Mouse (Mus musculus) neural tube, embryonic 14.5 days (tissue): ENCODE results near the gene Atp2c2. TPM values are rescaled to one million over a fixed set of nuclear protein-coding genes. Genes with fewer than 3 reads are reported as not detected.

Experiments used
- ATAC-seq: fragments of 200-750 bp; cut with Nextera tagmentation; 2 replicates; pipeline ENCODE4 v1.8.0; 2017; ENCODE audit warnings: low read depth, mild to moderate bottlenecking, moderate TSS enrichment, moderate library complexity
- H3K27ac ChIP-seq: fragments of 300-500 bp; sonication (generic); 2 replicates; pipeline ENCODE4 v1.5.1; 2014; ENCODE audit warnings: low read depth, mild to moderate bottlenecking, control low read depth, low read length, moderate library complexity, mixed read lengths
- H3K27me3 ChIP-seq: fragments of 300-500 bp; sonication (generic); 2 replicates; pipeline ENCODE4 v1.6.1; 2014; ENCODE audit warnings: low read length; ENCODE audit not compliant: control insufficient read depth, insufficient read depth
- H3K36me3 ChIP-seq: fragments of 300-500 bp; sonication (generic); 2 replicates; pipeline ENCODE4 v1.6.1; 2014; ENCODE audit warnings: low read length, mixed read lengths; ENCODE audit not compliant: control insufficient read depth, insufficient read depth
- H3K4me1 ChIP-seq: fragments of 300-500 bp; sonication (generic); 2 replicates; pipeline ENCODE4 v1.6.1; 2014; ENCODE audit warnings: low read length; ENCODE audit not compliant: control insufficient read depth, insufficient read depth
- H3K4me2 ChIP-seq: fragments of 300-500 bp; sonication (generic); 2 replicates; pipeline ENCODE4 v1.6.1; 2014; ENCODE audit warnings: mild to moderate bottlenecking, low read depth, low read length, control low read depth
- H3K4me3 ChIP-seq: fragments of 300-500 bp; sonication (generic); 2 replicates; pipeline ENCODE4 v1.5.1; 2014; ENCODE audit warnings: low read depth, low read length, control low read depth, mixed read lengths
- H3K9ac ChIP-seq: fragments of 300-500 bp; sonication (generic); replicated peaks from 2 replicates; pipeline ENCODE4 v1.6.1; 2014; ENCODE audit warnings: low read depth, mild to moderate bottlenecking, control low read depth, low read length, mixed read lengths
- H3K9me3 ChIP-seq: fragments of 300-500 bp; sonication (generic); 2 replicates; pipeline ENCODE4 v1.6.1; 2016; ENCODE audit warnings: low read length; ENCODE audit not compliant: control insufficient read depth
- WGBS: fragments of 180-500 bp; shearing (Covaris S2); extraction: QIAGEN DNeasy Blood & Tissue Kit; methylation state at CpG from one replicate; pipeline ENCODE4 v1.1.7; 2014; 5-methylcytosine and 5-hydroxymethylcytosine counted together
- polyA plus RNA-seq: library from polyadenylated mRNA; unstranded; fragments of >200 nt; fragmentation: Nextera tagmentation; extraction: Ambion mirVana; gene quantifications from 2 replicates; pipeline ENCODE4 v1.2.1, GENCODE M21; 2014

Gene Atp2c2
- polyA plus RNA-seq, 1 experiment from 2014 or later, result 0.08 TPM

DNA sequence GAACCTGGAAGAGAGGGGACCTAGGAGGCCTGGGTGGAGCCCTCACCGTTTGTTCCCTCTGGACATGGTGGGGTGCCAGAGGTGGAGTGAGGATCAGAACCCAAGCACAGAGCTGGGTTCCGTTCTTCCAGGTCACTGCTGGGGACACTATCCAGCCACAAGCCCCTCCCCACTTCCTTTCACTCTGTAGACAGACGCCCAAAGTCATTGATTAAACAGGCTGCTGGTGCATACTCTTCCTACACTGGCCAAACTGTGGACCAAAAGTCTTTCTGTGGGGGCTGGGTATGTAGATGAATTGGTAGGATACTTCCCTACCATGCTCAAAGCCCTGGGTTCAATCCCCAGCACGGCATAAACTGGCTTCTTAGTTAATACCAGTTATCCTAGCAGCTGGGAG is 7.8 kb upstream of the Atp2c2 start:
- Histone ChIP-seq H3K9me3 (no peaks in the 10 kb centered on the region), H3K4me1 (no peaks in the 10 kb centered on the region), H3K27ac (no peak overlapping the region), H3K4me2 (no peak overlapping the region), H3K4me3 (no peak overlapping the region), H3K27me3 (no peaks in the 10 kb centered on the region), H3K36me3 (no peaks in the 10 kb centered on the region), H3K9ac (no peak overlapping the region)
- ATAC-seq, result no peak
- WGBS, result 83% methylated on average over 4 of the region's 4 CpGs

DNA sequence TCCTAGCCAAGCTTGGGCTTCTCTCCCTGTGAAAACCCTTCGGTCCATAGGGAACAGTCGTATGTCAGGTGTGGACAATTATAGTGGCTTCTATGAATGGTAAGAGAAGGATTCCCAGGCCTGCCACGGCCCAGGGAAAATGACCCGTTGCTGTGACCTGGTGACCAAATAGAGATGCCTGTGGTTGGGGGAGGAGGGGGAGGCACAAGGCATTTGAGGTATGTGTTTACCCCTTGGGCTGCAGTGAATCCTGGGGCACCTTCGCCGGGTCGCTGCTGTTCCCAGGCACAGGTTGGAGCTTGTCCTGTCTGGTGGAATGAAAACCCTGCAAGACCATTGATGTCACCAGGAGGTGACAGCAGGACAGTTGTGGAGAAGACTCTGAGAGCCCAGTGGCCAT is 5.1 kb upstream of the Atp2c2 start:
- WGBS, result 80% methylated on average over 7 of the region's 7 CpGs
- H3K27ac ChIP-seq, result no peak overlapping the region
- no peaks in the 10 kb centered on the region for H3K36me3 ChIP-seq
- peaks cover 5% of the 10 kb centered on the region; the same call in 1 of the 2 replicates for H3K27me3 ChIP-seq
- 0 out of 2 replicates have a peak, but pooled peaks cover under 1% of the 10 kb centered on the region for H3K4me1 ChIP-seq
- H3K4me3 ChIP-seq, result no peak overlapping the region
- no peaks in the 10 kb centered on the region for H3K9me3 ChIP-seq
- no peak overlapping the region for H3K9ac ChIP-seq
- ATAC-seq, result no peak
- no peak overlapping the region for H3K4me2 ChIP-seq

DNA sequence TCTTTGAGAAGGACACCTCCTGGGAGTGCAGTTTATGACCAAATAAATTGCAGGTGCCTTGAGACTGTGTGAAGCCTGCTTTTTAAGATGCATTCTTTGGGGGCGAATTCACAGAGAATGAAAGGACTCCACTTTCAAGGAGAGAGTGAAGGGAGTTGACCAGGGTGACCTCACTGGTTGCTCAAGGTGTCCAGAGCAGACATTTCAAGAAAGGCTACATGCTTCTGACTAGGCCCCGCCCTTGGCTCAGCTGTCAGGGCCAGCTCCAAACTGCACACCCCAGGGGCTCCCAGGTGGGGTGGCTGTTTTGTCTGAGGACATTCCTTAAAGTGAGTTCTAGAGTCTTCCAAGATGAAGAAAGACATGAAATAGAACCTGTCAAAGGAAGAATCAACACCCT is 2.6 kb upstream of the Atp2c2 start:
- 89% methylated on average over 2 of the region's 2 CpGs for WGBS
- 0 out of 2 replicates have a peak, but pooled peaks cover 2% of the 10 kb centered on the region for H3K4me1 ChIP-seq

DNA sequence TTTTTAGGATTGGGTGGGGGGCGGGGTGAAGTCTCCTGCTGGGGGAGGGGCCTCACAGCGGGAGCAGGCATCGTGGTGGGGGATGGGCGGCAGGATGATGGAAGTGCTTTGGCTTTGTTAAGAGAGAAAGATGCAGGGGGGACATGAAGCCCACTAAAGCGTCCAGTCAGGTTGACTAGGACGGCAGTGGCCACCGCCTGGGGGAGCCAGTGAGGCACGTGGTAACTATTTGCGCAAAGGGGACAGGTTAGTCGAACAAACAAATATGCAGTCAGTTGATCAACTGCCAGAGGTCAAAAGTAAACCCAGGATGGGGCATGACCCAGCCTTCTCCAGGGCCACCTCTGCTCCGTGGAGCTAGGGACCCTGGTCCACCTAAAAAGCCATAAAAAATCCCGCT is 849 bp upstream of the Atp2c2 start:
- no peak overlapping the region for H3K4me2 ChIP-seq
- H3K9ac ChIP-seq, result no peak overlapping the region
- WGBS, result 2% methylated on average over 12 of the region's 12 CpGs
- 0 out of 2 replicates have a peak, but pooled peaks cover 2% of the 10 kb centered on the region for H3K4me1 ChIP-seq
- H3K36me3 ChIP-seq, result no peaks in the 10 kb centered on the region
- no peaks in the 10 kb centered on the region for H3K9me3 ChIP-seq
- H3K27me3 ChIP-seq, result peaks cover 14% of the 10 kb centered on the region
- no peak for ATAC-seq
- H3K27ac ChIP-seq, result no peak overlapping the region
- H3K4me3 ChIP-seq, result no peak overlapping the region

More for the DNA sequence above, 2.6 kb upstream of the Atp2c2 start:
- H3K36me3 ChIP-seq, result no peaks in the 10 kb centered on the region
- no peak for ATAC-seq
- H3K9me3 ChIP-seq, result no peaks in the 10 kb centered on the region
- no peak overlapping the region for H3K9ac ChIP-seq
- no peak overlapping the region for H3K4me2 ChIP-seq
- no peak overlapping the region for H3K4me3 ChIP-seq
- H3K27ac ChIP-seq, result no peak overlapping the region
- peaks cover 14% of the 10 kb centered on the region for H3K27me3 ChIP-seq

DNA sequence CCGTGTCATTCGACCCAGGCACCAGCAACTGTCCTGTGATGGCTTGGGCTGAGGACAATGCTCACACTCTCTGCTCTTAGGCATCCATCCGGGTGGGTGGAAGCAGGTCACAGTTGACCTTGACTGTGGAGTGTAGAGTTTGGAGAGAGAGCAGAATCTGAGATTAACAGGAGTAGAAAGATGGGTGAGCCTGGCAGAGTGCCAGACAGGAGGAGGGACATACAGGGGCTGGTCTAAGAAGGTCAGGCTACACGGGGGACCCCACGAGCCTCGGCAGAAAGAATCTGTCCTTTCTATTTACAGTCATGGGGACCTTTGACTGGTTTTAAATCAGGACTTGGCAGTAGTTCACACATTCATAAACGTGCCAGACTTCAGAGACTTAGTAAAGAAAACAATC is 3.2 kb downstream of the Atp2c2 start:
- Histone ChIP-seq H3K4me1 (0 out of 2 replicates have a peak, but pooled peaks cover 2% of the 10 kb centered on the region), H3K27ac (no peak overlapping the region), H3K27me3 (peaks cover 14% of the 10 kb centered on the region), H3K9ac (no peak overlapping the region), H3K36me3 (no peaks in the 10 kb centered on the region), H3K4me2 (no peak overlapping the region), H3K9me3 (no peaks in the 10 kb centered on the region), H3K4me3 (no peak overlapping the region)
- 55% methylated on average over 7 of the region's 7 CpGs for WGBS
- ATAC-seq, result no peak

DNA sequence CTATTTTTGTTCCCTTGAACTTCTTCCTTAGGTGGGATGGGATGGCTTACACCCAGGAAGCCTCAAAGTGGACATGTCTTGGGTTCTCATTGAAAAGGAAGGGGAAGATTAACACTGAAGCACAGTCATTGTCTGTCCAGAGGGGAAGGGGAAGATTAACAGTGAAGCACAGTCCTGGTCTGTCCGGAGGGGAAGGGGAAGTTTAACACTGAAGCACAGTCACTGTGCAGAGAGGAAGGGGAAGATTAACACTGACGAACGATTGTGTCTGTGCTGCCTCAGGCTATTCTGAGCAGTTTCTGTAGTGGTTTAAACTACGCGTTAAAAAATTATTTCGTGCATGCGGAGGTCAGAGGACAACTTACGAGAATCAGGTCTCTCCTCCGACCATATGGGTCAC is 7.3 kb downstream of the Atp2c2 start:
- Histone ChIP-seq H3K9me3 (no peaks in the 10 kb centered on the region), H3K27me3 (no peaks in the 10 kb centered on the region), H3K9ac (no peak overlapping the region), H3K4me3 (no peak overlapping the region), H3K4me1 (no peaks in the 10 kb centered on the region), H3K36me3 (no peaks in the 10 kb centered on the region), H3K4me2 (no peak overlapping the region), H3K27ac (no peak overlapping the region)
- WGBS, result 90% methylated on average over 9 of the region's 9 CpGs
- no peak for ATAC-seq

DNA sequence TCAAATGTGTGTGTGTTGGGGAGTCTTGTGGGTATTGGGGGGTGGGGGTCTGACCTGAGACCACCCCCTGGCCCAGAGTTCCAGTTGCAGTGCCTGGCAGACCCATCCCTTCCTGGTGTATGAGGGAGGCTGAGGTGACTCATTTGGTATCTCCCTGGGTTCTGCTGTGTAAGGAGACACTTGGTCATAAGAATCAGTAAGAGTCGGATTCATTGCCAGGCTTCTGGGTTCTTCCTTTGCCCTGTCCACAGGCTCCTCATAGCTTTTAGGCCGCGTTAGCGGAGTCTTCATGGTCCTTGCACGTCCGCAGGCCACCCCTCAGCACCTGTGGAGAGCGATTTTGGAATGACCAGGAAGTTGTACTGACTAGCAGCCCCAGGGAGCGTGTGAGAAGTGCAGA is 8.7 kb downstream of the Atp2c2 start:
- 93% methylated on average over 8 of the region's 8 CpGs for WGBS

DNA sequence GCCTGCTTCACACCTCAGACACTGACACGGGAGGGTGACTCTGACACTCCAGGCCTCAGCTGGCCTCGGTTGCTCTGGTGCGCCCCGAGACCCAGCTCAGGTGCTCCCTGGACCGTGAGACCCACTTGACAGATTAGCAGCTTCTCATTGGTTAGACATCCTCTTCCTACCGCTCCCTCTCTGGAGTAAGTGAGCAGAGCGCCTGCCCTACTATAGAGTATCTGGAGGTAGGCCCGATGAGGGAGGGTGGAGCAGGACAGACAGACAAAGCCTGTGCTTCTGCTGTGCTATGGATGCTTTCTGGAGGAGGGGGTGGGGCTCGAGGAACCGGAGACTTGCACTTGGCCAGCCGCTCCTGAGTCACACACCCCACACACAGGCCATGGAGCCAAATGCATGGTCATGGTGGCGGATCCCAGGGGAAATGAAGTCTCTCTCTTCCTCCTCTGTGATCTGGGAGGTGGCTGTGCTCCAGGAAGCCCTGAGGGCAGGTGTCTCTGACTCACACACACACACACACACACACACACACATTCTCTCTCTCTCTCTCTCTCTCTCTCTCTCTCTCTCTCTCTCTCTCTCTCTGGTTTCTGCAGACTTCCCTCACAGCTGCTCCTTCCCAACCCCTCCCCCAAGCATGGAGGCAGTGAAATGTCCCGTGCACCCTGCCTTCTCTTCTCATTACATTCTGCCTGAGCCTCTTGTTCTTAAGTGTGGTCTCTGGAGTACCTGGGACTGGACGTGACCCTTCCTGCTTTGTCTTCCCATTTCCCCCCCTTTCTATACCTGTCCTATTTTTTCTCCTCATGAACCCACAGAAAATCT is 9.3 kb downstream of the Atp2c2 start:
- H3K36me3 ChIP-seq, result no peaks in the 10 kb centered on the region
- no peak overlapping the region for H3K9ac ChIP-seq
- no peak overlapping the region for H3K4me3 ChIP-seq
- ATAC-seq, result no peak
- no peaks in the 10 kb centered on the region for H3K27me3 ChIP-seq
- no peak overlapping the region for H3K4me2 ChIP-seq
- H3K27ac ChIP-seq, result no peak overlapping the region
- 63% methylated on average over 14 of the region's 14 CpGs for WGBS
- H3K9me3 ChIP-seq, result no peaks in the 10 kb centered on the region
- H3K4me1 ChIP-seq, result no peaks in the 10 kb centered on the region

More for the DNA sequence above, 8.7 kb downstream of the Atp2c2 start:
- Histone ChIP-seq H3K36me3 (no peaks in the 10 kb centered on the region), H3K9me3 (no peaks in the 10 kb centered on the region), H3K4me2 (no peak overlapping the region), H3K4me1 (no peaks in the 10 kb centered on the region), H3K27ac (no peak overlapping the region), H3K4me3 (no peak overlapping the region), H3K9ac (no peak overlapping the region), H3K27me3 (no peaks in the 10 kb centered on the region)
- no peak for ATAC-seq

DNA sequence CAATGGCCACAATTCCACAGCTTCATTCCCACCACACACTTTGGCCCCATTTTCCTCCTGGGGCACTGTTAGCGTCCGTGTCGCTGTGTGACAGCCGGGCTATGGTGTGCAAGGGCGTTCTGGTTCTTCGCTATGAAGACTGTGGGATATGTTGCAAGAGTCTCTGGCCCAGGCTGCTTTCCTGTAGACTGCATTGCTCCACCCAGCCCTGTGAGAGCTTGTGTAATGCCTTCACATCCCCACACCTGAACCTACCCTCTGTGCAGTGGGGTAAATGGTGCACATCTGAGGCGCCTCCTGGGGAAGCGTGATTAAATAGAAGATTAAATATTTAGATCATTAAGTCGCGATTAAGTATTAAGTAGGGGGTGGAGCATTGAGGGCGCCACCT is 9.9 kb downstream of the Atp2c2 start:
- Histone ChIP-seq H3K9me3 (no peaks in the 10 kb centered on the region), H3K4me2 (no peak overlapping the region), H3K27ac (no peak overlapping the region), H3K4me3 (no peak overlapping the region), H3K4me1 (no peaks in the 10 kb centered on the region), H3K36me3 (no peaks in the 10 kb centered on the region), H3K9ac (no peak overlapping the region), H3K27me3 (no peaks in the 10 kb centered on the region)
- 71% methylated on average over 11 of the region's 11 CpGs for WGBS
- ATAC-seq, result no peak
